Mouse (Mus musculus) CH12.LX (cell line): Measurements from ENCODE around the gene Atp6ap1l. TPM values are rescaled to one million over a fixed set of nuclear protein-coding genes. Genes with fewer than 3 reads are reported as not detected.

Source experiments
- DNase-seq: peaks from one replicate; pipeline ENCODE4 v3.0.0-alpha.2; 2013; ENCODE audit errors: extremely low read depth
- H3K27ac ChIP-seq: 2 replicates; pipeline ENCODE4 v1.5.1; 2012; ENCODE audit warnings: low read depth, mild to moderate bottlenecking, control low read depth, moderate library complexity; ENCODE audit not compliant: insufficient read depth
- H3K27me3 ChIP-seq: replicated peaks from 2 replicates; pipeline ENCODE3; 2012; ENCODE audit warnings: inconsistent platforms
- H3K36me3 ChIP-seq, 2 experiments: replicated peaks in 1 of 2; 2 replicates each; pipeline versions ENCODE3 to v1.6.1; 2012; ENCODE audit warnings: inconsistent platforms in 1 of 2, low read length in 1 of 2, mild to moderate bottlenecking in 1 of 2, mixed read lengths in 1 of 2, moderate library complexity in 1 of 2; ENCODE audit not compliant: control insufficient read depth in 1 of 2, insufficient read depth in 1 of 2
- H3K4me1 ChIP-seq, 2 experiments: 2 replicates each; pipeline ENCODE4 v1.6.1; 2012; ENCODE audit warnings: inconsistent platforms in 1 of 2, moderate library complexity in 1 of 2; ENCODE audit not compliant: insufficient read depth in 2 of 2, control insufficient read depth in 1 of 2
- H3K4me2 ChIP-seq: 2 replicates; pipeline ENCODE4 v1.6.1; 2012; ENCODE audit warnings: low read depth, mild to moderate bottlenecking, control low read depth; ENCODE audit not compliant: poor library complexity, insufficient read depth, severe bottlenecking
- H3K4me3 ChIP-seq, 3 experiments: fragments of 150-350 bp in 1 of 3; sonication (generic) in 1 of 3; replicated peaks in 1 of 3; 2 replicates each; pipeline versions ENCODE3 to v1.5.1; 2011 to 2012; ENCODE audit warnings: low read depth in 2 of 3, low read length in 2 of 3, mild to moderate bottlenecking in 2 of 3, moderate library complexity in 2 of 3, control low read depth in 1 of 3, improper control_type of control experiment in 1 of 3, inconsistent platforms in 1 of 3, mixed read lengths in 1 of 3; ENCODE audit not compliant: poor library complexity in 1 of 3
- H3K79me2 ChIP-seq: replicated peaks from 2 replicates; pipeline ENCODE4 v1.6.1; 2012; ENCODE audit warnings: mild to moderate bottlenecking, moderate library complexity; ENCODE audit not compliant: control insufficient read depth, poor library complexity, insufficient read depth, severe bottlenecking; ENCODE audit errors: extremely low read depth
- H3K9ac ChIP-seq: 2 replicates; pipeline ENCODE4 v1.6.1; 2012; ENCODE audit warnings: low read depth, mild to moderate bottlenecking, control low read depth, moderate library complexity; ENCODE audit not compliant: insufficient read depth
- H3K9me3 ChIP-seq: replicated peaks from 2 replicates; pipeline ENCODE3; 2012; ENCODE audit warnings: low read length, inconsistent platforms, mixed read lengths
- BHLHE40 ChIP-seq: IDR thresholded peaks from 2 replicates; pipeline ENCODE4 v1.6.1; 2011; ENCODE audit warnings: mild to moderate bottlenecking, low read depth, low read length, improper control_type of control experiment
- CHD1 ChIP-seq: IDR thresholded peaks from 2 replicates; pipeline ENCODE4 v1.6.1; 2012; ENCODE audit warnings: low read depth, low read length, improper control_type of control experiment, inconsistent platforms
- CHD2 ChIP-seq: IDR thresholded peaks from 2 replicates; pipeline ENCODE4 v1.6.1; 2011; ENCODE audit warnings: low read length, improper control_type of control experiment
- CTCF ChIP-seq, 2 experiments: IDR thresholded peaks in 1 of 2; conservative IDR thresholded peaks in 1 of 2; 2 replicates each; pipeline ENCODE4 v1.5.1; 2011 to 2012; ENCODE audit warnings: low read depth in 2 of 2, low read length in 2 of 2, improper control_type of control experiment in 1 of 2, inconsistent platforms in 1 of 2, mild to moderate bottlenecking in 1 of 2, moderate library complexity in 1 of 2
- E2F4 ChIP-seq: IDR thresholded peaks from 2 replicates; pipeline ENCODE4 v1.6.1; 2011; ENCODE audit warnings: low read depth, low read length, improper control_type of control experiment; ENCODE audit not compliant: insufficient replicate concordance
- ELF1 ChIP-seq: IDR thresholded peaks from 2 replicates; pipeline ENCODE4 v1.6.1; 2014; ENCODE audit warnings: low read depth, mild to moderate bottlenecking, inconsistent platforms, low read length, improper control_type of control experiment
- EP300 ChIP-seq: IDR thresholded peaks from 2 replicates; pipeline ENCODE4 v1.6.1; 2011; ENCODE audit warnings: low read length, improper control_type of control experiment
- ETS1 ChIP-seq: conservative IDR thresholded peaks from 2 replicates; pipeline ENCODE4 v1.6.1; 2012; ENCODE audit warnings: low read depth, mild to moderate bottlenecking, inconsistent platforms, low read length, improper control_type of control experiment, moderate library complexity
- GABPA ChIP-seq: IDR thresholded peaks from 2 replicates; pipeline ENCODE4 v1.6.1; 2012; ENCODE audit warnings: low read depth, low read length, improper control_type of control experiment, inconsistent platforms; ENCODE audit not compliant: insufficient replicate concordance
- HCFC1 ChIP-seq: IDR thresholded peaks from 2 replicates; pipeline ENCODE4 v1.6.1; 2012; ENCODE audit warnings: low read depth, mild to moderate bottlenecking, inconsistent platforms, low read length, improper control_type of control experiment
- IRF4 ChIP-seq: IDR thresholded peaks from 2 replicates; pipeline ENCODE4 v1.6.1; 2014; ENCODE audit warnings: low read depth, mild to moderate bottlenecking, inconsistent platforms, low read length, improper control_type of control experiment
- JUN ChIP-seq: IDR thresholded peaks from 2 replicates; pipeline ENCODE4 v1.6.1; 2011; ENCODE audit warnings: low read depth, mild to moderate bottlenecking, low read length, improper control_type of control experiment, moderate library complexity; ENCODE audit not compliant: insufficient read depth
- JUND ChIP-seq: conservative IDR thresholded peaks from 2 replicates; pipeline ENCODE4 v1.6.1; 2011; ENCODE audit warnings: low read depth, low read length, improper control_type of control experiment
- KAT2A ChIP-seq: IDR thresholded peaks from 2 replicates; pipeline ENCODE4 v1.6.1; 2012; ENCODE audit warnings: low read length, improper control_type of control experiment, inconsistent platforms; ENCODE audit not compliant: insufficient replicate concordance
- MAFK ChIP-seq: IDR thresholded peaks from 2 replicates; pipeline ENCODE4 v1.6.1; 2011; ENCODE audit warnings: low read length, improper control_type of control experiment; ENCODE audit not compliant: insufficient replicate concordance
- MAX ChIP-seq: IDR thresholded peaks from 2 replicates; pipeline ENCODE4 v1.6.1; 2011; ENCODE audit warnings: low read length, improper control_type of control experiment
- MAZ ChIP-seq: IDR thresholded peaks from 2 replicates; pipeline ENCODE4 v1.6.1; 2012; ENCODE audit warnings: low read depth, mild to moderate bottlenecking, inconsistent platforms, low read length, improper control_type of control experiment, moderate library complexity
- MXI1 ChIP-seq: IDR thresholded peaks from 2 replicates; pipeline ENCODE4 v1.6.1; 2011; ENCODE audit warnings: mild to moderate bottlenecking, low read depth, low read length, improper control_type of control experiment
- MYC ChIP-seq: IDR thresholded peaks from 2 replicates; pipeline ENCODE4 v1.6.1; 2011; ENCODE audit warnings: low read depth, mild to moderate bottlenecking, improper control_type of control experiment, low read length
- NRF1 ChIP-seq: IDR thresholded peaks from 2 replicates; pipeline ENCODE4 v1.6.1; 2014; ENCODE audit warnings: low read depth, mild to moderate bottlenecking, inconsistent platforms, low read length, improper control_type of control experiment, moderate library complexity
- PAX5 ChIP-seq: IDR thresholded peaks from 2 replicates; pipeline ENCODE4 v1.6.1; 2012; ENCODE audit warnings: low read length, inconsistent platforms, mixed read lengths
- POLR2A ChIP-seq: IDR thresholded peaks from 2 replicates; pipeline ENCODE4 v1.6.1; 2011; ENCODE audit warnings: low read depth, mild to moderate bottlenecking, improper control_type of control experiment, low read length
- POLR2AphosphoS2 ChIP-seq: IDR thresholded peaks from 2 replicates; pipeline ENCODE4 v1.6.1; 2011; ENCODE audit warnings: low read depth, low read length, improper control_type of control experiment
- RAD21 ChIP-seq: IDR thresholded peaks from 2 replicates; pipeline ENCODE4 v1.6.1; 2011; ENCODE audit warnings: low read depth, mild to moderate bottlenecking, low read length, improper control_type of control experiment, moderate library complexity
- SIN3A ChIP-seq: IDR thresholded peaks from 2 replicates; pipeline ENCODE4 v1.6.1; 2012; ENCODE audit warnings: low read length, improper control_type of control experiment, inconsistent platforms
- SMC3 ChIP-seq: IDR thresholded peaks from 2 replicates; pipeline ENCODE4 v1.6.1; 2011; ENCODE audit warnings: low read depth, low read length, improper control_type of control experiment
- TCF12 ChIP-seq: IDR thresholded peaks from 2 replicates; pipeline ENCODE4 v1.6.1; 2014; ENCODE audit warnings: low read depth, mild to moderate bottlenecking, inconsistent platforms, low read length, improper control_type of control experiment
- UBTF ChIP-seq: IDR thresholded peaks from 2 replicates; pipeline ENCODE4 v1.6.1; 2012; ENCODE audit warnings: low read depth, mild to moderate bottlenecking, inconsistent platforms, low read length, improper control_type of control experiment, moderate library complexity
- USF1 ChIP-seq: IDR thresholded peaks from 2 replicates; pipeline ENCODE4 v1.6.1; 2014; ENCODE audit warnings: low read depth, mild to moderate bottlenecking, inconsistent platforms, low read length, improper control_type of control experiment
- USF2 ChIP-seq: conservative IDR thresholded peaks from 2 replicates; pipeline ENCODE4 v1.6.1; 2011; ENCODE audit warnings: low read depth, low read length, improper control_type of control experiment
- ZC3H11A ChIP-seq: IDR thresholded peaks from 2 replicates; pipeline ENCODE4 v1.6.1; 2012; ENCODE audit warnings: low read depth, mild to moderate bottlenecking, inconsistent platforms, low read length, improper control_type of control experiment
- ZKSCAN1 ChIP-seq: IDR thresholded peaks from 2 replicates; pipeline ENCODE4 v1.6.1; 2012; ENCODE audit warnings: low read depth, inconsistent platforms, low read length, improper control_type of control experiment, borderline replicate concordance
- ZMIZ1 ChIP-seq: IDR thresholded peaks from 2 replicates; pipeline ENCODE4 v1.6.1; 2012; ENCODE audit warnings: low read depth, mild to moderate bottlenecking, inconsistent platforms, low read length, improper control_type of control experiment
- ZNF384 ChIP-seq: IDR thresholded peaks from 2 replicates; pipeline ENCODE4 v1.6.1; 2012; ENCODE audit warnings: low read depth, low read length, improper control_type of control experiment, inconsistent platforms
- dilution Hi-C: fragments of 300-500 bp; cut with MboI; formaldehyde crosslinking; loops from 2 replicates; pipeline ENCODE4 v1.14.3; 2020; ENCODE audit warnings: low sequenced_read_pairs; ENCODE audit not compliant: extremely low pct_unique_long_range_greater_than_20kb, extremely low pct_ligation_motif_present
- in situ Hi-C: fragments of 300-500 bp; cut with MboI; formaldehyde crosslinking; loops from 3 replicates; pipeline ENCODE4 v1.14.3; 2019; ENCODE audit warnings: low sequenced_read_pairs, low pct_ligation_motif_present, low pct_unique_long_range_greater_than_20kb, mixed read lengths
- polyA plus RNA-seq: library from polyadenylated mRNA; unstranded; fragments of >175 nt; gene quantifications from 2 replicates; pipeline ENCODE4 v1.2.1, GENCODE M21; 2012; ENCODE audit warnings: low read depth; ENCODE audit not compliant: insufficient read length
- total RNA-seq, 2 experiments: library from RNA; depleted of rRNA; stranded (reverse); fragments of 300-350 nt in 1 of 2; fragments of >200 nt in 1 of 2; gene quantifications; 2 replicates each; pipeline ENCODE4 v1.2.3; 2012 to 2014

Atp6ap1l gene
- total and polyA plus RNA-seq, 3 experiments = not detected

DNA sequence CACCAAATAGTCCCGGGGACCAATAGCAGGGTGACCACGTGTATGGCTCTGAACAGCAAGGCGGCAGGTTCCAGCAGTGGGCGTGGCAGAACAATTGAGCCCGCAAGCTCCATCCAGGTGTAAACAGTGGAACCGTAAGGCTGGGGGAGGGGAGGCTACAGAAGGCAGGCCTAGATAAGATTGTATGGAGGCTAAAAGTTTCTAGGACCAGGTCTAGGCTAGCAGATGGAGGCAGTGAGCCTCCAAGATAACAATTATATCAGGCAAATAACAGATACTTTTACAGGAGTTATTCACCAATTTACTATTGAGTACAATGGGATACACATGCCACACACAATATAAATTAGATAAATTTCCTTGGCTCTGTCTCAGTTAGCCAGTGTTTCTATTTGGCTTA, 34.0 kb upstream of the Atp6ap1l start:
- dilution Hi-C loops = no loop called here
- no peak overlapping the region for H3K4me2 ChIP-seq
- H3K27ac ChIP-seq = no peak overlapping the region
- no peaks in the 10 kb centered on the region for H3K36me3 ChIP-seq
- DNase-seq = no peak
- TF ChIP-seq MAZ = no peak
- TF ChIP-seq, all 38 proteins: peak for 0
- no peaks in the 10 kb centered on the region for H3K79me2 ChIP-seq
- H3K27me3 ChIP-seq = no peaks in the 10 kb centered on the region
- H3K9ac ChIP-seq = no peak overlapping the region
- no peaks in the 10 kb centered on the region for H3K9me3 ChIP-seq
- no peak overlapping the region for H3K4me3 ChIP-seq
- in situ Hi-C loops = loop anchor here (25.0 kb wide), 2 partner anchors 523 to 698 kb away; partner anchors contain the start of gene Ssbp2
- H3K4me1 ChIP-seq = peaks cover 5 to 13% of the 10 kb centered on the region in 2 experiments; a peak in 2 of 4 replicates

GRCm38 (mm10) chr13:90935852-90936251, 30.7 kb upstream of the Atp6ap1l start:
- Histone ChIP-seq H3K27me3 (no peaks in the 10 kb centered on the region), H3K9me3 (no peaks in the 10 kb centered on the region), H3K4me3 (no peak overlapping the region), H3K27ac (no peak overlapping the region), H3K9ac (no peak overlapping the region), H3K36me3 (no peaks in the 10 kb centered on the region), H3K4me1 (peaks cover 6 to 23% of the 10 kb centered on the region in 2 experiments; a peak in 3 of 4 replicates), H3K79me2 (no peaks in the 10 kb centered on the region), H3K4me2 (no peak overlapping the region)
- dilution Hi-C loops (no loop called here), in situ Hi-C loops (loop anchor here (25.0 kb wide), 2 partner anchors 526 to 701 kb away; partner anchors contain the start of gene Ssbp2)
- peak; percentile 61 for DNase-seq
- TF ChIP-seq KAT2A (no peak), IRF4 (0 out of 2 replicates have a peak, but pooled peaks have one; percentile 8), ZMIZ1 (no peak), MAZ (no peak), CHD1 (no peak), NRF1 (no peak), MAFK (no peak), JUN (peak; percentile 84), BHLHE40 (peak; percentile 34; the same call in 1 of the 2 replicates), MXI1 (no peak), ZC3H11A (no peak), ETS1 (peak; percentile 78), MYC (no peak), HCFC1 (no peak), JUND (peak; percentile 76), SMC3 (no peak), UBTF (no peak), SIN3A (no peak), EP300 (0 out of 2 replicates have a peak, but pooled peaks have one; percentile 48), POLR2AphosphoS2 (no peak), USF1 (no peak), POLR2A (no peak), ELF1 (no peak), CTCF (conservative IDR thresholded peaks at IDR 0.05 in 1 of 2, IDR thresholded peaks at IDR 0.05 in 1 of 2; ENCODE audit: low read depth in 2 of 2, low read length in 2 of 2) (no peak), USF2 (no peak), CHD2 (no peak), E2F4 (no peak), PAX5 (no peak), RAD21 (no peak), ZNF384 (no peak), GABPA (no peak), MAX (no peak), TCF12 (no peak), ZKSCAN1 (no peak)
